Mouse (Mus musculus): ENCODE measurements around the gene Eri2.

- no peak for TF ChIP-seq CTCF (IDR thresholded peaks at IDR 0.05; ENCODE audit: low read depth)
- no peak for TF ChIP-seq EP300 (IDR thresholded peaks at IDR 0.05; ENCODE audit: low read depth)
Observed at GRCm38 (mm10) chr7:119800991-119801390, 7.1 kb upstream of the Eri2 start.
